Mouse (Mus musculus): ENCODE data around the gene Rbm20.

GRCm38 (mm10) chr19:53791751-53792720, 114.9 kb downstream of the Rbm20 start:
- 0 out of 2 replicates have a peak, but pooled peaks have one; percentile 38 for TF ChIP-seq TCF12 (IDR thresholded peaks at IDR 0.05; ENCODE audit: low read depth, low read length)
- 0 out of 2 replicates have a peak, but pooled peaks have one; percentile 16 for TF ChIP-seq EP300 (IDR thresholded peaks at IDR 0.05; ENCODE audit: low read length)
- no peak for TF ChIP-seq E2F4 (IDR thresholded peaks at IDR 0.05; ENCODE audit: insufficient replicate concordance, low read depth, low read length)
- no peak for TF ChIP-seq POLR2A (IDR thresholded peaks at IDR 0.05; ENCODE audit: low read depth, low read length)
- no peak for TF ChIP-seq JUND (conservative IDR thresholded peaks at IDR 0.05; ENCODE audit: low read depth, low read length)
- no peak for TF ChIP-seq CTCF (conservative IDR thresholded peaks at IDR 0.05 in 1 of 2, IDR thresholded peaks at IDR 0.05 in 1 of 2; ENCODE audit: low read depth in 2 of 2, low read length in 2 of 2)
- TF ChIP-seq MAFK (IDR thresholded peaks at IDR 0.05; ENCODE audit: insufficient replicate concordance, low read length) = no peak
- no peak for TF ChIP-seq MAZ (IDR thresholded peaks at IDR 0.05; ENCODE audit: low read depth, low read length)
- no peak for TF ChIP-seq RCOR1 (conservative IDR thresholded peaks at IDR 0.05; ENCODE audit: low read depth, low read length)

Measured in CH12.LX (cell line).